Mouse (Mus musculus) gastrocnemius, postnatal 14 days (tissue): Measurements from ENCODE around the gene Dgkh. TPM values are rescaled to one million over a fixed set of nuclear protein-coding genes. Genes with fewer than 3 reads are reported as not detected.

ENCODE experiments used
- DNase-seq: peaks from one replicate; pipeline ENCODE4 v3.0.0; 2021; ENCODE audit warnings: mixed read lengths
- intact Hi-C: fragments of 180-260 bp; cut with DNase I; formaldehyde crosslinking; loops from one replicate; pipeline ENCODE4 v1.15.1; 2025; ENCODE audit warnings: low total_unique reads
- total RNA-seq, 2 experiments: library from RNA; stranded (reverse); gene quantifications; 2 replicates each; pipeline ENCODE4 v1.2.3; 2021

Dgkh gene
- total RNA-seq, 2 experiments from 2014 or later = 5.1 to 6.1 TPM

GRCm38 (mm10) chr14:78645622-78646021 is 87.0 kb downstream of the Dgkh start:
- intact Hi-C loops = no loop called here
- DNase-seq = no peak

- DNase-seq = no peak
- intact Hi-C loops = no loop called here
Measured at GRCm38 (mm10) chr14:78641314-78641713, 91.3 kb downstream of the Dgkh start.

- DNase-seq = no peak
- intact Hi-C loops = no loop called here
Measured at GRCm38 (mm10) chr14:78639691-78640090, 92.9 kb downstream of the Dgkh start.

GRCm38 (mm10) chr14:78635612-78636400 is 96.8 kb downstream of the Dgkh start:
- no peak for DNase-seq
- intact Hi-C loops = no loop called here

- intact Hi-C loops = no loop called here
Measured at GRCm38 (mm10) chr14:78632747-78633146, 99.8 kb downstream of the Dgkh start.

GRCm38 (mm10) chr14:78630923-78631875 is 101.4 kb downstream of the Dgkh start:
- intact Hi-C loops = no loop called here
- DNase-seq = no peak

More at GRCm38 (mm10) chr14:78632747-78633146, 99.8 kb downstream of the Dgkh start:
- no peak for DNase-seq

GRCm38 (mm10) chr14:78627516-78628275 is 104.9 kb downstream of the Dgkh start:
- intact Hi-C loops = no loop called here
- DNase-seq = no peak

GRCm38 (mm10) chr14:78618883-78619295 is 113.7 kb downstream of the Dgkh start:
- intact Hi-C loops = no loop called here
- no peak for DNase-seq

- DNase-seq = no peak
- intact Hi-C loops = no loop called here
Measured at GRCm38 (mm10) chr14:78613569-78613968, 119.0 kb downstream of the Dgkh start.

GRCm38 (mm10) chr14:78612111-78612788 is 120.3 kb downstream of the Dgkh start:
- intact Hi-C loops = no loop called here
- no peak for DNase-seq

GRCm38 (mm10) chr14:78594916-78595315 is 137.7 kb downstream of the Dgkh start:
- no peak for DNase-seq
- intact Hi-C loops = no loop called here

GRCm38 (mm10) chr14:78592965-78593364 is 139.6 kb downstream of the Dgkh start:
- intact Hi-C loops = no loop called here
- DNase-seq = no peak

GRCm38 (mm10) chr14:78590335-78590734 is 142.2 kb downstream of the Dgkh start:
- intact Hi-C loops = no loop called here
- no peak for DNase-seq

- no peak for DNase-seq
- intact Hi-C loops = no loop called here
Measured at GRCm38 (mm10) chr14:78584222-78584621, 148.4 kb downstream of the Dgkh start.

GRCm38 (mm10) chr14:78583168-78583567 is 149.4 kb downstream of the Dgkh start:
- intact Hi-C loops = no loop called here
- DNase-seq = no peak

- intact Hi-C loops = no loop called here
Measured at GRCm38 (mm10) chr14:78575899-78576298, 156.7 kb downstream of the Dgkh start.

GRCm38 (mm10) chr14:78568410-78568809 is 164.2 kb downstream of the Dgkh start:
- intact Hi-C loops = no loop called here
- DNase-seq = no peak

More at GRCm38 (mm10) chr14:78575899-78576298, 156.7 kb downstream of the Dgkh start:
- no peak for DNase-seq

- DNase-seq = no peak
- intact Hi-C loops = no loop called here
Measured at GRCm38 (mm10) chr14:78566431-78566830, 166.1 kb downstream of the Dgkh start.

- DNase-seq = no peak
- intact Hi-C loops = no loop called here
Measured at GRCm38 (mm10) chr14:78564292-78564691, 168.3 kb downstream of the Dgkh start.
